In the genomic region with DNA sequence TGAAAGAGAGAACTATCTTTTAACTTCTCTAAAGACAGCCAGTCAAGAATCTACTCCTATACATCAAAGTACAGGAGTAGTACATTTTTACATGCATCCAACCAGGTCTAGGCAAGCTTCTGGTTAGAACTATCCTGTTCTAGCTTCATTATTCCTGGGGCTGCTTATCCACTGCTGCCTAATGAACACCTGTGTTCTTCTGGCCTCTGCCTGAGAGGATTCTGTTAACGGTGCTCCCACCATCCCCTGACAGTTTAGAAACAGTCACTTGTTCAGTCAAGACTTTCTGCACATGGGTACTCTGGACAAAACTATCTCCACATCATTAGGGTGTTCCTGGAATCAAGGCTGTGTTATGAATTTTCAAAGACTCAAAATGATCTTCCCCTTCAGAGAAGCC, we compare ENCODE assay signal across 19 mouse cellular contexts.
DNase-seq lines count a peak whose midpoint lies in the region; ATAC-seq and TF ChIP-seq lines count a peak whose summit lies in the region.
"Had no signal": no experiment of that assay in that cellular context is flagged by ENCODE, and none has a peak within 500 bp of the region (broad histone marks: within the 10 kb centered on the region; RNA-seq: fewer than 3 reads in every experiment).

No protein-coding gene starts in this region.

- peak; percentile 17 for DNase-seq in liver
- DNase-seq in liver, embryonic 14.5 days (ENCODE audit: low read depth in 3 of 3, low spot score in 3 of 3): peak in 1 of 3 experiments; percentile 17
- DNase-seq in c-Kit-positive CD71-positive TER-119-positive erythroid progenitor cells, embryonic 14.5 days (ENCODE audit: low spot score): no peak
- no peak for DNase-seq in thymus, adult 2 months
- DNase-seq: adrenal gland, adult 2 months; adrenal gland, postnatal 25 days; cerebellum, adult 2 months; cerebellum, postnatal 10 days; gastrocnemius, postnatal 36 days; heart, adult 11 months; heart, postnatal 14 days had no signal

- no peaks in the 10 kb centered on the region for H3K36me3 ChIP-seq in liver, embryonic 14.5 days (replicated peaks; ENCODE audit: control insufficient read depth, insufficient read depth, low read depth)
- no peaks in the 10 kb centered on the region for H3K36me3 ChIP-seq in heart, embryonic 11.5 days (ENCODE audit: control insufficient read depth, insufficient read depth, low read length)
- no peaks in the 10 kb centered on the region for H3K36me3 ChIP-seq in thymus, adult 2 months (ENCODE audit: control insufficient read depth, insufficient read depth, low read length)
- H3K36me3 ChIP-seq: embryonic facial prominence, embryonic 13.5 days; forebrain, embryonic 15.5 days; heart, embryonic 10.5 days; heart, embryonic 15.5 days; hindbrain, embryonic 13.5 days had no signal

- H3K9ac ChIP-seq in liver, embryonic 14.5 days (replicated peaks): peak overlapping the region; percentile 68
- H3K9ac ChIP-seq in heart, embryonic 11.5 days (ENCODE audit: low read depth, low read length): no peak overlapping the region
- H3K9ac ChIP-seq: embryonic facial prominence, embryonic 13.5 days; forebrain, embryonic 15.5 days; heart, embryonic 15.5 days; hindbrain, embryonic 13.5 days had no signal

- peak; percentile 70 for ATAC-seq in liver, embryonic 14.5 days (ENCODE audit: insufficient read depth)
- ATAC-seq in megakaryocyte progenitor cell, adult 5-6 weeks (replicated peaks; ENCODE audit: poor library complexity): 0 out of 2 replicates have a peak, but pooled peaks have one; percentile 9
- ATAC-seq in heart, embryonic 11.5 days (replicated peaks; ENCODE audit: insufficient number of reproducible peaks, low FRiP score, low TSS enrichment): no peak
- ATAC-seq: forebrain, embryonic 15.5 days; hindbrain, postnatal 0 days had no signal

- peaks cover 34 to 41% of the 10 kb centered on the region in 2 experiments for H3K4me1 ChIP-seq in liver, embryonic 14.5 days (replicated peaks; ENCODE audit: control insufficient read depth in 2 of 2, insufficient read depth in 2 of 2, low read length in 1 of 2)
- H3K4me1 ChIP-seq in heart, embryonic 11.5 days (ENCODE audit: control insufficient read depth, insufficient read depth, low read length): peaks cover 20% of the 10 kb centered on the region
- no peaks in the 10 kb centered on the region for H3K4me1 ChIP-seq in thymus, adult 2 months (replicated peaks; ENCODE audit: control insufficient read depth, insufficient read depth, low read length)
- H3K4me1 ChIP-seq: forebrain, embryonic 15.5 days had no signal

- TF ChIP-seq CTCF in liver, embryonic 14.5 days (IDR thresholded peaks at IDR 0.05; ENCODE audit: low read depth): no peak
- TF ChIP-seq CTCF in thymus, adult 2 months (IDR thresholded peaks at IDR 0.05; ENCODE audit: borderline replicate concordance, control insufficient read depth, extremely low read depth, insufficient read depth, low read length, poor library complexity): no peak

- H3K27me3 ChIP-seq in liver, embryonic 14.5 days (ENCODE audit: control insufficient read depth, insufficient read depth, low read length): no peaks in the 10 kb centered on the region
- no peaks in the 10 kb centered on the region for H3K27me3 ChIP-seq in heart, embryonic 11.5 days (ENCODE audit: control insufficient read depth, insufficient read depth, low read length)
- H3K27me3 ChIP-seq in thymus, adult 2 months (ENCODE audit: control insufficient read depth, insufficient read depth, low read length): no peaks in the 10 kb centered on the region
- H3K27me3 ChIP-seq: embryonic facial prominence, embryonic 13.5 days; forebrain, embryonic 15.5 days; heart, embryonic 15.5 days; hindbrain, embryonic 13.5 days had no signal

- peak overlapping the region; percentile 15 to 17; a peak in 3 of 4 replicates for H3K4me3 ChIP-seq in liver, embryonic 14.5 days (ENCODE audit: insufficient read depth in 1 of 2, low read depth in 2 of 2, low read length in 2 of 2)
- no peak overlapping the region for H3K4me3 ChIP-seq in heart, embryonic 11.5 days (ENCODE audit: low read depth, low read length)
- no peak overlapping the region for H3K4me3 ChIP-seq in thymus, adult 2 months (ENCODE audit: control insufficient read depth, insufficient read depth, low read length)
- H3K4me3 ChIP-seq: embryonic facial prominence, embryonic 13.5 days; forebrain, embryonic 15.5 days; heart, embryonic 10.5 days; heart, embryonic 15.5 days; hindbrain, embryonic 13.5 days had no signal

- no peaks in the 10 kb centered on the region for H3K9me3 ChIP-seq in liver, embryonic 14.5 days (ENCODE audit: control insufficient read depth, low read length)
- H3K9me3 ChIP-seq in heart, embryonic 11.5 days (replicated peaks; ENCODE audit: control insufficient read depth, low read length): no peaks in the 10 kb centered on the region
- H3K9me3 ChIP-seq: embryonic facial prominence, embryonic 13.5 days; forebrain, embryonic 15.5 days; heart, embryonic 10.5 days; heart, embryonic 15.5 days; hindbrain, embryonic 13.5 days had no signal

- peak overlapping the region; percentile 65 for H3K4me2 ChIP-seq in liver, embryonic 14.5 days (ENCODE audit: low read depth)
- H3K4me2 ChIP-seq in heart, embryonic 11.5 days: no peak overlapping the region
- H3K4me2 ChIP-seq: embryonic facial prominence, embryonic 13.5 days; forebrain, embryonic 15.5 days; heart, embryonic 15.5 days; hindbrain, embryonic 13.5 days had no signal

- 35% methylated on average over 1 of the region's 1 CpGs for WGBS in liver, embryonic 14.5 days (ENCODE audit: insufficient replicate concordance)
- WGBS in heart, embryonic 11.5 days (ENCODE audit: insufficient replicate concordance): 85% methylated on average over 1 of the region's 1 CpGs
- WGBS in thymus, adult 2 months: 94% methylated on average over 1 of the region's 1 CpGs

- peak overlapping the region; percentile 99 for H3K27ac ChIP-seq in liver, embryonic 14.5 days
- H3K27ac ChIP-seq in heart, embryonic 11.5 days (ENCODE audit: low read depth, low read length): no peak overlapping the region
- H3K27ac ChIP-seq in thymus, adult 2 months (ENCODE audit: control insufficient read depth, insufficient read depth, low read length): no peak overlapping the region
- H3K27ac ChIP-seq: embryonic facial prominence, embryonic 13.5 days; forebrain, embryonic 15.5 days; heart, embryonic 10.5 days; heart, embryonic 15.5 days; hindbrain, embryonic 13.5 days; hindbrain, postnatal 0 days had no signal

- TF ChIP-seq EP300 in liver, embryonic 14.5 days (IDR thresholded peaks at IDR 0.05; ENCODE audit: low read depth): no peak

- no peak for TF ChIP-seq POLR2A in thymus, adult 2 months (IDR thresholded peaks at IDR 0.05; ENCODE audit: control insufficient read depth, extremely low read depth, insufficient read depth, low read length, poor library complexity)

Comparison
In these comparisons a context has a peak if more than half of its experiments do, and no peak if none do; other contexts are left out.
1. H3K4me3 ChIP-seq: peak in liver, embryonic 14.5 days (2 of 2); none in heart, embryonic 11.5 days (single experiment) and thymus, adult 2 months (single experiment).